Comparison of ENCODE assay signal across 9 mouse cellular contexts in the genomic region with DNA sequence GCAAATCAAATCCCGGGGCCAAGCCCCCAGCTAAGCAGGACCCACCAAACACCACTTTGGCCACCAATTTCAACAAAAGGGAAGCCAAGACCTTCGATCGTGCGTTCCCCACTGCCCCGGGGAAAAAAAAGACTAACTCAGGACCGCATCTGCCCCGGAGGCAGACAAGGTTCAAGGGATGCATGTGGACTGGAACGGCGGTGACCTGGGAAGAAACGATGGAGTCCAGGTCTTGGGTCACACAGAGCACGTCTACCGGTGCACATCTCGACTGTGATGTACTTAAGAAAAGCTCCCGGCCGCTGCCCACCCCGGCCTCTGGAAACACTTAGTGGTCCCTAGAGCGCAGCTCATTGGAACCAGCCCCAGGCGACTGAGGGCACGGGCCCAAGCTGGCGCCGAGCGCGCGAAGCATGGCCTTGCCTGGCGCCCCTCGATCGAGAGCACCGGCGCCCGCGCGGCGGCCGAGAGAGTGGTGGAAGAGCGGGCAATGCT. TPM values are rescaled to one million over a fixed set of nuclear protein-coding genes. Genes with fewer than 3 reads are reported as not detected.
DNase-seq lines count a peak whose midpoint lies in the region; ATAC-seq and TF ChIP-seq lines count a peak whose summit lies in the region.
"Had no signal": no experiment of that assay in that cellular context is flagged by ENCODE, and none has a peak within 500 bp of the region (broad histone marks: within the 10 kb centered on the region; RNA-seq: fewer than 3 reads in every experiment).

No protein-coding gene starts in this region.

- H3K4me1 ChIP-seq in liver, embryonic 11.5 days (replicated peaks; ENCODE audit: control insufficient read depth, insufficient read depth, low read length), result peaks cover 5% of the 10 kb centered on the region; the same call in 1 of the 2 replicates
- peaks cover 11 to 41% of the 10 kb centered on the region in 2 experiments for H3K4me1 ChIP-seq in heart, embryonic 14.5 days (ENCODE audit: control insufficient read depth in 2 of 2, insufficient read depth in 2 of 2, low read length in 2 of 2)
- peaks cover 57% of the 10 kb centered on the region for H3K4me1 ChIP-seq in limb, embryonic 10.5 days
- H3K4me1 ChIP-seq in neural tube, embryonic 12.5 days, result peaks cover 17% of the 10 kb centered on the region
- no peaks in the 10 kb centered on the region for H3K4me1 ChIP-seq in cerebellum, adult 2 months (ENCODE audit: control insufficient read depth, insufficient read depth, low read length)

- H3K9me3 ChIP-seq in liver, embryonic 11.5 days (ENCODE audit: control insufficient read depth, low read length), result no peaks in the 10 kb centered on the region
- H3K9me3 ChIP-seq in heart, embryonic 14.5 days (ENCODE audit: control insufficient read depth, low read length), result no peaks in the 10 kb centered on the region
- no peaks in the 10 kb centered on the region for H3K9me3 ChIP-seq in limb, embryonic 10.5 days (replicated peaks)
- H3K9me3 ChIP-seq in neural tube, embryonic 12.5 days, result no peaks in the 10 kb centered on the region

- H3K4me2 ChIP-seq in liver, embryonic 11.5 days, result peak overlapping the region; percentile 61
- peak overlapping the region; percentile 79 for H3K4me2 ChIP-seq in heart, embryonic 14.5 days (ENCODE audit: low read length)
- H3K4me2 ChIP-seq in neural tube, embryonic 12.5 days (replicated peaks), result peak overlapping the region; percentile 83

- 2% methylated on average over 35 of the region's 35 CpGs for WGBS in liver, embryonic 11.5 days
- 0% methylated on average over 30 of the region's 35 CpGs for WGBS in heart, embryonic 14.5 days
- WGBS in limb, embryonic 10.5 days, result under 1% methylated on average over 35 of the region's 35 CpGs
- WGBS in neural tube, embryonic 12.5 days, result under 1% methylated on average over 35 of the region's 35 CpGs
- 1% methylated on average over 35 of the region's 35 CpGs for WGBS in cerebellum, adult 2 months

- no peaks in the 10 kb centered on the region for H3K36me3 ChIP-seq in liver, embryonic 11.5 days (ENCODE audit: control insufficient read depth, insufficient read depth, low read length)
- H3K36me3 ChIP-seq in heart, embryonic 14.5 days (ENCODE audit: control insufficient read depth, insufficient read depth, low read length), result no peaks in the 10 kb centered on the region
- H3K36me3 ChIP-seq in limb, embryonic 10.5 days, result no peaks in the 10 kb centered on the region; the same call in 1 of the 2 replicates
- no peaks in the 10 kb centered on the region for H3K36me3 ChIP-seq in neural tube, embryonic 12.5 days

- H3K27me3 ChIP-seq in liver, embryonic 11.5 days (replicated peaks; ENCODE audit: control insufficient read depth, insufficient read depth, low read length), result peaks cover 36% of the 10 kb centered on the region
- H3K27me3 ChIP-seq in heart, embryonic 14.5 days (ENCODE audit: control insufficient read depth, insufficient read depth, low read length), result peaks cover 4% of the 10 kb centered on the region; the same call in 1 of the 2 replicates
- no peaks in the 10 kb centered on the region for H3K27me3 ChIP-seq in limb, embryonic 10.5 days (ENCODE audit: low read depth, poor library complexity, severe bottlenecking)
- H3K27me3 ChIP-seq in neural tube, embryonic 12.5 days (replicated peaks), result peaks cover 9% of the 10 kb centered on the region; the same call in 1 of the 2 replicates
- no peaks in the 10 kb centered on the region; the same call in 1 of the 2 replicates for H3K27me3 ChIP-seq in cerebellum, adult 2 months (ENCODE audit: control insufficient read depth, insufficient read depth, low read length)

- DNase-seq in liver, embryonic 11.5 days (ENCODE audit: low spot score), result peak; percentile 49
- DNase-seq in liver, result no peak
- DNase-seq in embryo, embryonic 10 days (ENCODE audit: low spot score), result peak; percentile 73
- peak; percentile 79 for DNase-seq in limb, embryonic 10.5 days (ENCODE audit: low spot score)
- no peak for DNase-seq in left cerebral cortex, adult 11 months (ENCODE audit: low spot score)
- no peak for DNase-seq in cerebellum, adult 2 months

- TF ChIP-seq CTCF in cerebellum, adult 2 months (IDR thresholded peaks at IDR 0.05; ENCODE audit: borderline replicate concordance, insufficient read depth, low read depth, low read length), result no peak

- H3K9ac ChIP-seq in liver, embryonic 11.5 days (ENCODE audit: low read depth, low read length), result peak overlapping the region; percentile 64
- peak overlapping the region; percentile 96 for H3K9ac ChIP-seq in heart, embryonic 14.5 days (ENCODE audit: low read length)
- H3K9ac ChIP-seq in neural tube, embryonic 12.5 days, result peak overlapping the region; percentile 66

- ATAC-seq in liver, embryonic 11.5 days (replicated peaks; ENCODE audit: low FRiP score), result no peak
- ATAC-seq in heart, embryonic 14.5 days (ENCODE audit: insufficient number of reproducible peaks, insufficient read depth, low FRiP score, low read depth), result peak; percentile 55; the same call in 1 of the 2 replicates
- no peak; the same call in 1 of the 2 replicates for ATAC-seq in neural tube, embryonic 12.5 days (ENCODE audit: low FRiP score, low read depth)
- ATAC-seq: Patski had no signal

- H3K27ac ChIP-seq in liver, embryonic 11.5 days (ENCODE audit: low read depth, low read length), result no peak overlapping the region; the same call in 1 of the 2 replicates
- H3K27ac ChIP-seq in heart, embryonic 14.5 days (replicated peaks in 1 of 2; ENCODE audit: control insufficient read depth in 1 of 2, insufficient read depth in 1 of 2, low read depth in 2 of 2, low read length in 2 of 2), result peak overlapping the region; percentile 74 to 80
- peak overlapping the region; percentile 98 for H3K27ac ChIP-seq in limb, embryonic 10.5 days
- no peak overlapping the region for H3K27ac ChIP-seq in neural tube, embryonic 12.5 days
- no peak overlapping the region for H3K27ac ChIP-seq in cerebellum, adult 2 months (ENCODE audit: insufficient read depth, low read length)

- TF ChIP-seq POLR2A in cerebellum, adult 2 months (IDR thresholded peaks at IDR 0.05; ENCODE audit: borderline replicate concordance, insufficient read depth, low read length), result no peak

- peak overlapping the region; percentile 57 for H3K4me3 ChIP-seq in liver, embryonic 11.5 days (ENCODE audit: low read depth, low read length)
- peak overlapping the region; percentile 68 to 98 for H3K4me3 ChIP-seq in heart, embryonic 14.5 days (ENCODE audit: control insufficient read depth in 1 of 2, insufficient read depth in 1 of 2, low read depth in 1 of 2, low read length in 2 of 2)
- H3K4me3 ChIP-seq in limb, embryonic 10.5 days, result peak overlapping the region; percentile 93
- H3K4me3 ChIP-seq in neural tube, embryonic 12.5 days, result peak overlapping the region; percentile 47
- no peak overlapping the region for H3K4me3 ChIP-seq in cerebellum, adult 2 months (replicated peaks; ENCODE audit: insufficient read depth, low read depth, low read length)

RNA-seq across cellular contexts. Expression of gene Ror2, which starts 0.6 kb away (rescaled TPM):
- 3.8 and 4.3 TPM in 2 replicates for polyA plus RNA-seq in liver, embryonic 11.5 days (2014; fragmentation: Nextera tagmentation; extraction: Ambion mirVana)
- polyA plus RNA-seq in heart, embryonic 14.5 days (2014; fragmentation: Nextera tagmentation; extraction: Ambion mirVana), result 11.5 and 13.2 TPM in 2 replicates
- 37.9 and 40.1 TPM in 2 replicates for polyA plus RNA-seq in limb, embryonic 10.5 days (2016; fragmentation: Nextera tagmentation; extraction: Ambion mirVana)
- polyA plus RNA-seq in neural tube, embryonic 12.5 days (2016; fragmentation: Nextera tagmentation; extraction: Ambion mirVana), result 10.7 and 11.2 TPM in 2 replicates
- polyA plus RNA-seq in cerebellum, adult 2 months (2012; rRNA removed), result 1.1 and 1.4 TPM in 2 replicates
- polyA plus RNA-seq: Patski had no signal

Comparison
In these comparisons a context has a peak if more than half of its experiments do, and no peak if none do; other contexts are left out.
1. DNase-seq: peak in liver, embryonic 11.5 days (single experiment), embryo, embryonic 10 days (single experiment) and limb, embryonic 10.5 days (single experiment); none in liver (single experiment), left cerebral cortex, adult 11 months (single experiment) and cerebellum, adult 2 months (0 of 2).
2. H3K27ac ChIP-seq: peak in heart, embryonic 14.5 days (2 of 2) and limb, embryonic 10.5 days (single experiment); none in liver, embryonic 11.5 days (single experiment), neural tube, embryonic 12.5 days (single experiment) and cerebellum, adult 2 months (single experiment).
3. Peak in every context shown above with its lines, with median percentiles within 50 percentile points of each other: H3K4me2 ChIP-seq and H3K9ac ChIP-seq.